Mouse (Mus musculus) CD4-positive helper T cell, adult 2 months (primary cell): Measurements from ENCODE around the gene Tjp3.
A peak's percentile ranks its signal among the peaks of the same experiment; 100 is the strongest.

Source experiments
- DNase-seq: peaks from one replicate; pipeline ENCODE4 v3.0.0-alpha.2; 2012; ENCODE audit warnings: low read depth, missing footprints, low spot score

Tjp3 gene

GRCm38 (mm10) chr10:81291511-81292104 lies at the start of gene Tjp3:
TSS of gene Tjp3 (minus strand) at chr10:81291581.
- DNase-seq: peak; percentile 68

- no peak for DNase-seq
Observed at GRCm38 (mm10) chr10:81340551-81341332, 49.4 kb upstream of the Tjp3 start.

GRCm38 (mm10) chr10:81336558-81336957 lies 45.2 kb upstream of the Tjp3 start:
- no peak for DNase-seq

- no peak for DNase-seq
Observed at GRCm38 (mm10) chr10:81335393-81336340, 44.3 kb upstream of the Tjp3 start.

- no peak for DNase-seq
Observed at GRCm38 (mm10) chr10:81334324-81334723, 42.9 kb upstream of the Tjp3 start.

GRCm38 (mm10) chr10:81332277-81332676 lies 40.9 kb upstream of the Tjp3 start:
- DNase-seq: no peak

GRCm38 (mm10) chr10:81330007-81330406 lies 38.6 kb upstream of the Tjp3 start:
- no peak for DNase-seq

GRCm38 (mm10) chr10:81329194-81329975 lies 38.0 kb upstream of the Tjp3 start:
- DNase-seq: peak; percentile 69

GRCm38 (mm10) chr10:81328386-81328785 lies 37.0 kb upstream of the Tjp3 start, which contains the start of gene Tbxa2r:
TSS of gene Tbxa2r (plus strand) at chr10:81328731.
- peak; percentile 57 for DNase-seq

- no peak for DNase-seq
Observed at GRCm38 (mm10) chr10:81327959-81328358, 36.6 kb upstream of the Tjp3 start.

- DNase-seq: no peak
Observed at GRCm38 (mm10) chr10:81326858-81327257, 35.5 kb upstream of the Tjp3 start.

GRCm38 (mm10) chr10:81325781-81326180 lies 34.4 kb upstream of the Tjp3 start:
- DNase-seq: no peak

- no peak for DNase-seq
Observed at GRCm38 (mm10) chr10:81325176-81325575, 33.8 kb upstream of the Tjp3 start.

GRCm38 (mm10) chr10:81323791-81324530 lies 32.6 kb upstream of the Tjp3 start:
- DNase-seq: no peak

- no peak for DNase-seq
Observed at GRCm38 (mm10) chr10:81323141-81323775, 31.9 kb upstream of the Tjp3 start.

GRCm38 (mm10) chr10:81322444-81322843 lies 31.1 kb upstream of the Tjp3 start:
- DNase-seq: no peak

- no peak for DNase-seq
Observed at GRCm38 (mm10) chr10:81321436-81321835, 30.1 kb upstream of the Tjp3 start.

- peak; percentile 100 for DNase-seq
Observed at GRCm38 (mm10) chr10:81320550-81321347, 29.4 kb upstream of the Tjp3 start, which contains the start of gene Cactin. TSS of gene Cactin (plus strand) at chr10:81321103.
